Mouse (Mus musculus) liver, embryonic 14.5 days (tissue): ENCODE results near the gene Prss8.

Experiments used
- CTCF ChIP-seq: IDR thresholded peaks from 2 replicates; pipeline ENCODE4 v1.5.1; 2016; ENCODE audit warnings: antibody characterized with exemption, low read depth, control low read depth
- EP300 ChIP-seq: IDR thresholded peaks from 2 replicates; pipeline ENCODE4 v1.6.1; 2016; ENCODE audit warnings: antibody characterized with exemption, low read depth

GRCm38 (mm10) chr7:127897542-127897941 lies 32.4 kb downstream of the Prss8 start:
- no peak for TF ChIP-seq CTCF
- TF ChIP-seq EP300: no peak
